Mouse (Mus musculus): ENCODE results near the gene Lrrfip1.

- TF ChIP-seq CTCF (IDR thresholded peaks at IDR 0.05; ENCODE audit: extremely low read depth, insufficient read depth, low read length), result peak; percentile 45
- no peak for TF ChIP-seq POLR2A (IDR thresholded peaks at IDR 0.05; ENCODE audit: extremely low read depth, insufficient read depth, low read length)
Measured at GRCm38 (mm10) chr1:91107548-91107947, 109.0 kb downstream of the Lrrfip1 start.
